Mouse (Mus musculus) limb, embryonic 14.5 days (tissue): ENCODE results near the gene Ppm1j. TPM values are rescaled to one million over a fixed set of nuclear protein-coding genes. Genes with fewer than 3 reads are reported as not detected.

ENCODE experiments used
- ATAC-seq: fragments of 200-750 bp; cut with Nextera tagmentation; 2 replicates; pipeline ENCODE4 v1.8.0; 2017; ENCODE audit warnings: low read depth, moderate number of reproducible peaks, moderate TSS enrichment; ENCODE audit not compliant: low FRiP score
- DNase-seq: peaks from one replicate; pipeline ENCODE4 v3.0.0-alpha.2; 2015; ENCODE audit warnings: low spot score
- H3K27ac ChIP-seq: fragments of 300-500 bp; sonication (generic); replicated peaks from 2 replicates; pipeline ENCODE4 v1.5.1; 2014; ENCODE audit warnings: low read depth, mild to moderate bottlenecking, low read length, moderate library complexity, mixed read lengths
- H3K27me3 ChIP-seq: fragments of 300-500 bp; sonication (generic); 2 replicates; pipeline ENCODE4 v1.6.1; 2014; ENCODE audit warnings: low read length, mixed read lengths; ENCODE audit not compliant: control insufficient read depth, insufficient read depth
- H3K36me3 ChIP-seq: fragments of 300-500 bp; sonication (generic); 2 replicates; pipeline ENCODE4 v1.6.1; 2014; ENCODE audit warnings: mild to moderate bottlenecking, low read length, moderate library complexity, mixed read lengths; ENCODE audit not compliant: control insufficient read depth, insufficient read depth
- H3K4me1 ChIP-seq: fragments of 300-500 bp; sonication (generic); 2 replicates; pipeline ENCODE4 v1.6.1; 2014; ENCODE audit warnings: antibody characterized with exemption, low read length, mixed read lengths; ENCODE audit not compliant: control insufficient read depth, insufficient read depth
- H3K4me2 ChIP-seq: fragments of 300-500 bp; sonication (generic); replicated peaks from 2 replicates; pipeline ENCODE4 v1.6.1; 2014; ENCODE audit warnings: low read depth, mild to moderate bottlenecking, low read length, moderate library complexity; ENCODE audit not compliant: severe bottlenecking
- H3K4me3 ChIP-seq: fragments of 300-500 bp; sonication (generic); replicated peaks from 2 replicates; pipeline ENCODE4 v1.5.1; 2014; ENCODE audit warnings: low read length
- H3K9ac ChIP-seq: fragments of 300-500 bp; sonication (generic); 2 replicates; pipeline ENCODE4 v1.6.1; 2014; ENCODE audit warnings: mild to moderate bottlenecking, low read depth, low read length, moderate library complexity; ENCODE audit not compliant: severe bottlenecking
- H3K9me3 ChIP-seq: fragments of 300-500 bp; sonication (generic); 2 replicates; pipeline ENCODE4 v1.6.1; 2016; ENCODE audit warnings: low read length; ENCODE audit not compliant: control insufficient read depth
- POLR2A ChIP-seq: fragments of 200-500 bp; IDR thresholded peaks from 2 replicates; pipeline ENCODE4 v1.8.0; 2012; ENCODE audit warnings: inconsistent platforms, mild to moderate bottlenecking, moderate library complexity, borderline replicate concordance; ENCODE audit not compliant: insufficient read depth, insufficient read length; ENCODE audit errors: extremely low read depth
- WGBS: fragments of 180-500 bp; shearing (Covaris S2); extraction: QIAGEN DNeasy Blood & Tissue Kit; methylation state at CpG from one replicate; pipeline ENCODE4 v1.1.7; 2014; 5-methylcytosine and 5-hydroxymethylcytosine counted together
- polyA plus RNA-seq, 2 experiments: library from polyadenylated mRNA; depleted of rRNA in 1 of 2; stranded (reverse) in 1 of 2; unstranded in 1 of 2; fragments of >200 nt; fragmentation: Nextera tagmentation in 1 of 2; extraction: Ambion mirVana in 1 of 2; gene quantifications; 2 replicates each; pipeline versions ENCODE4 v1.2.1 to v1.2.3; 2012 to 2014

The Ppm1j gene
- polyA plus RNA-seq, 2 experiments, result 4.4 to 6.5 TPM

- Histone ChIP-seq H3K4me2 (no peak overlapping the region), H3K9ac (no peak overlapping the region), H3K36me3 (no peaks in the 10 kb centered on the region), H3K27ac (no peak overlapping the region), H3K27me3 (no peaks in the 10 kb centered on the region), H3K9me3 (no peaks in the 10 kb centered on the region), H3K4me3 (no peak overlapping the region), H3K4me1 (peaks cover 9% of the 10 kb centered on the region)
- 80% methylated on average over 4 of the region's 4 CpGs for WGBS
- DNase-seq (no peak), ATAC-seq (no peak)
- no peak for TF ChIP-seq POLR2A
These were observed 13.1 kb upstream of the Ppm1j start for GRCm38 (mm10) chr3:104767716-104768115.

DNA sequence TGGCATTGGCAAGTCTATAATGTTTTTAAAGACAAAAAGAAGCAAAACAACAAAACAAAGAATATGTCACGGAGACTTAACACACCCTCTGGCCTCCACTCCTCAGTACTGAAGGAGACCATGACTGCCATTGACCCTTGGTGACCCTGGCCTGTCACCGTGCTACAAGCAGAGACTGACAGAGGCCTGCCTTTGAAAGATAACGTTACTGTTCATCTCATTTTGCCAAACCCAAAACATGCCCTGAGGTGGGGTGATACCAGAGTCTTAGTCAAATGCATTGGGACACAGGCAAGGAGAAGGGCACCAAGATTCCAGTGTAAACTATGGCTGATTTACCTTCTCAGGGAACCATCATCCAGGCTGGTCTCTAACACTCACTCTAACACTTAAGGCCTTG lies 11.7 kb upstream of the Ppm1j start:
- Histone ChIP-seq H3K9me3 (no peaks in the 10 kb centered on the region), H3K4me1 (peaks cover 17% of the 10 kb centered on the region), H3K4me2 (no peak overlapping the region), H3K4me3 (no peak overlapping the region), H3K27me3 (no peaks in the 10 kb centered on the region), H3K27ac (no peak overlapping the region), H3K36me3 (no peaks in the 10 kb centered on the region), H3K9ac (no peak overlapping the region)
- 66% methylated on average over 3 of the region's 3 CpGs for WGBS
- ATAC-seq, result no peak
- TF ChIP-seq POLR2A, result no peak
- DNase-seq, result no peak

- WGBS, result 62% methylated on average over 10 of the region's 10 CpGs
- no peaks in the 10 kb centered on the region for H3K36me3 ChIP-seq
- no peak overlapping the region for H3K27ac ChIP-seq
- H3K4me1 ChIP-seq, result peaks cover 17% of the 10 kb centered on the region
- H3K4me2 ChIP-seq, result no peak overlapping the region
- DNase-seq, result no peak
- H3K27me3 ChIP-seq, result no peaks in the 10 kb centered on the region
- no peak for TF ChIP-seq POLR2A
- no peak for ATAC-seq
- H3K9ac ChIP-seq, result no peak overlapping the region
- H3K4me3 ChIP-seq, result no peak overlapping the region
- no peaks in the 10 kb centered on the region for H3K9me3 ChIP-seq
These were observed 10.8 kb upstream of the Ppm1j start for GRCm38 (mm10) chr3:104770035-104770434.

DNA sequence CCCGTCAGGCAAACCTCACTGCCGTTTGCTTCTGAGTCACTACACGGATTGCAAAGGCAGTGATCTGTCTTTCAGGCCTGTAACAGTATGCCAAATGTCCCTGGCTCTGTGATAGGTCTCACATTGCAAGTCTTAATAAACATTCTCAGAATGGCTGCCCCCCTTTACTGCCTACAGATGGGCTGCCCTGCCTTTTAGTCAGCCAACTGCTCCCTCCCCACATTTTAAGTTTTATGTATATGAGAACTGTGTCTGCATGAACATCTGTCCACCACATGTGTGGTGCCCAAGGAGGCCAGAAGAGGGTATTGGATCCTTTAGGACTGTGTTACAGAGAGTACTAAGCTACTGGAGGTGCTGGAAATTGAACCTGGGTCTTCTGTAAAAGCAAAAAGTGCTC lies 9.9 kb upstream of the Ppm1j start:
- H3K27me3 ChIP-seq, result no peaks in the 10 kb centered on the region
- H3K4me1 ChIP-seq, result peaks cover 17% of the 10 kb centered on the region
- DNase-seq (peak; percentile 61), ATAC-seq (peak; percentile 75)
- no peaks in the 10 kb centered on the region for H3K9me3 ChIP-seq
- no peak overlapping the region for H3K9ac ChIP-seq
- no peak overlapping the region for H3K4me3 ChIP-seq
- H3K36me3 ChIP-seq, result no peaks in the 10 kb centered on the region
- H3K4me2 ChIP-seq, result no peak overlapping the region
- WGBS, result 12% methylated on average over 3 of the region's 3 CpGs
- no peak overlapping the region for H3K27ac ChIP-seq
- TF ChIP-seq POLR2A, result no peak

DNA sequence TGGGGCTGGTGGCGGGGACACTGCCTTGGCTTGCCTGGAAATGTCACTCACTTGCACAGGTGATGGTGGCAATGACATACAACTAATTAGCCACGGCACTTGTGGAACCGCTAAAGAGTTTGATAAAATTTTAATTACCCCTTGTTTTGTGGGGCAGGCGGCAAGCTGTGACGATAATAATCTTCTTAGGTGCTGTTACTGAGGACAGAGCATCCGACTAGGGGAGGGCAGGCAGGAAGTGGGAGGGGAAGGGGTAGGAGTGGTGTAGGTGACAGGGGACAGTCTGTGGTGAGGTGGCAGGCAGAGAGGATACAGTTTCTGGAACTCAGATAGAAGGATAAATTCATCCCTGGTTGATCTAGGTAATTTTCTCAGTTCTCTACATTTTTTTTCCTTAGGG lies 9.4 kb upstream of the Ppm1j start:
- H3K36me3 ChIP-seq, result no peaks in the 10 kb centered on the region
- H3K9ac ChIP-seq, result no peak overlapping the region
- H3K9me3 ChIP-seq, result no peaks in the 10 kb centered on the region
- H3K27me3 ChIP-seq, result peaks cover 3% of the 10 kb centered on the region
- no peak for TF ChIP-seq POLR2A
- ATAC-seq (no peak), DNase-seq (no peak)
- WGBS, result 27% methylated on average over 6 of the region's 6 CpGs
- H3K27ac ChIP-seq, result no peak overlapping the region
- no peak overlapping the region for H3K4me3 ChIP-seq
- H3K4me2 ChIP-seq, result no peak overlapping the region
- peaks cover 17% of the 10 kb centered on the region for H3K4me1 ChIP-seq

DNA sequence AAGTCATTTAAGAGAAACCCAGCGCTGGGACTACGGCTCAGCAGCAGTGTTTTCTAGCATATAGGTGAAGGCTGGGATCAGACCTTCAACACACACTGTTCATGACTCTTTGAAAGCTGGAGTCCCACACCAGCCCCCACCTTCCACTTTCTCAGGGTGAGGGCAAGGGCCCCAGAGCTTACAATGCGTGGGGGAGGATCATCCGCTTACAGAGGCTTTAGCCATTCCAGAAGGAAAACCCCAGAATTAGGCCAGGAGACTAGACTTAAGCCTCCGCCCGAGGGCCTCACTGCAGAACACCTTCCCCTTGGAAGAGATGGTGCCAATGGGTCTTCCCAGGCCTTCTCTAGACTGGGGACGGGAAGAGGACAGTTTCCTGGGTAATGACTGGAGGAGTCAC lies 7.6 kb upstream of the Ppm1j start:
- Histone ChIP-seq H3K36me3 (no peaks in the 10 kb centered on the region), H3K4me1 (peaks cover 21% of the 10 kb centered on the region), H3K4me3 (no peak overlapping the region), H3K9ac (no peak overlapping the region), H3K9me3 (no peaks in the 10 kb centered on the region), H3K4me2 (no peak overlapping the region), H3K27me3 (peaks cover 15% of the 10 kb centered on the region), H3K27ac (no peak overlapping the region)
- ATAC-seq (no peak), DNase-seq (no peak)
- no peak for TF ChIP-seq POLR2A
- 66% methylated on average over 7 of the region's 7 CpGs for WGBS
